Mouse (Mus musculus): ENCODE measurements at regions not wholly inside any gene's neighbourhood (a gene's known extent, or its start where the extent isn't known, plus 50 kb on each side); places are given as distances from the start of the nearest gene placed in this dataset.

DNA sequence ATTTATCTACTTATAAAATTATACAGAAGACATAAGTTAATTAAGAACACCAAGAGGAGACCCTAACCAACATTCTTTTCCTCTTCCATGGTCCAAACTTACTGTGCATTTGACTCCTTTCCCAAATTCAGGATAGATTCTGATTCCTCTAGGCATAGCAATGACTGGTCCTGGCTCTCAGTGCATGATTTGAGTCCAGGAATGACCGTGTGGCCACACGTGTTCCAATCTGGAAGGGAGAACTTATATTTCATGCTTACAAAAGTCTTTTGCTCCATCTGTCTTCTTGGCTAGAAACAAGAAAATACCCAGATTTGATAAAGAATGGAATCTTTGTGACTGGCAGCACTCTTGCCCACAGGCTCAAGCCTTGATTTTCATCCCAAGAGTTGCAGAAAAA lies 638.2 kb downstream of the Rapgef2 start:
- H3K4me3 ChIP-seq (replicated peaks; ENCODE audit: low read length) = no peak overlapping the region
- DNase-seq (ENCODE audit: low spot score) (no peak), ATAC-seq (ENCODE audit: low FRiP score) (no peak)
- no peaks in the 10 kb centered on the region for H3K27me3 ChIP-seq (ENCODE audit: control insufficient read depth, insufficient read depth, low read length)
- H3K9ac ChIP-seq = no peak overlapping the region
- no peak overlapping the region for H3K4me2 ChIP-seq (replicated peaks)
- H3K4me1 ChIP-seq (replicated peaks; ENCODE audit: control insufficient read depth, insufficient read depth, low read length) = no peaks in the 10 kb centered on the region
- 83% methylated on average over 2 of the region's 2 CpGs for WGBS
- no peaks in the 10 kb centered on the region for H3K9me3 ChIP-seq (ENCODE audit: control insufficient read depth, low read length)
- H3K27ac ChIP-seq = no peak overlapping the region
- no peaks in the 10 kb centered on the region for H3K36me3 ChIP-seq (replicated peaks; ENCODE audit: control insufficient read depth, insufficient read depth)

DNA sequence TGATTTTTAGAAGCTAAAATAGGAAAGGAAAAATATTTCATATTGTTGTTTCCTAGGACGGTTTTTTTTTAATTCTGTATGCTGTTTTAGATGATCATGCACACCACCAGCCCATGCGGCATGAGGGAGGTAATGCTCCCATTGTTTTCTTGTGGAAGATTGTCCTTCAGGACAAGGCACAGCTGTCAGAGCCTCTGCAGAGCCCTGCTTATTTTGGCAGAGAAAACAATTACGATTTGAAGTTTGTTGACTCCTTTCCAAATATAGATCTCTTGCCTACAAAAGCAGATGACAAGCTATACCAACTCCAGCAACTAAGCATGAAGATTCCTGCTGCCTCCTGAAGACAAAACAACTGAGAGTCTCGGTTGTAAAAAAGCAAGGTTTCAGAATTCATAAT lies 650.9 kb downstream of the Rapgef2 start:
- Histone ChIP-seq H3K4me2 (replicated peaks) (no peak overlapping the region), H3K4me1 (replicated peaks; ENCODE audit: control insufficient read depth, insufficient read depth, low read length) (no peaks in the 10 kb centered on the region), H3K9me3 (ENCODE audit: control insufficient read depth, low read length) (peaks cover 21% of the 10 kb centered on the region), H3K27ac (no peak overlapping the region), H3K27me3 (ENCODE audit: control insufficient read depth, insufficient read depth, low read length) (no peaks in the 10 kb centered on the region), H3K4me3 (replicated peaks; ENCODE audit: low read length) (no peak overlapping the region), H3K9ac (no peak overlapping the region), H3K36me3 (replicated peaks; ENCODE audit: control insufficient read depth, insufficient read depth) (no peaks in the 10 kb centered on the region)
- DNase-seq (ENCODE audit: low spot score) (peak; percentile 45), ATAC-seq (ENCODE audit: low FRiP score) (no peak)
- WGBS = 43% methylated on average over 4 of the region's 4 CpGs

DNA sequence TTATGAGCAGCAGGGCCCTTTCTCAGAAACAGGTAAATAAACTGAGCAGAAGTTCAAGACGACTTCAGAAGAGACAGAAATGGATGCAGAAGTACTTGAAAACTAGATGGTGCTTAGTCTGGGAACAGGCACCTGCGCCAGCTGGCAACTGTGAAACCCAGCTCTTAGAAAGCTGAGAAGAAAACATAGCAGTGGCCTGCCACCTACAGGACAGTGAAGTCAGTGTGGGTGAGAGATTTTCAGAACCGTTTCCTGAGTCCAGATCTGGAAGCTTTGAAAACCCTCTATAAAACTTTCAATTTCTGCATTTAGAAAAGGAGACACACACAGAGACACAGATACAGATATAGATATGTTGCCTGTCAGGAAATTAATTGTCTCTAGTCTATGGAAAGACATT lies 667.4 kb downstream of the Rapgef2 start:
- DNase-seq (ENCODE audit: low spot score) = peak; percentile 39

DNA sequence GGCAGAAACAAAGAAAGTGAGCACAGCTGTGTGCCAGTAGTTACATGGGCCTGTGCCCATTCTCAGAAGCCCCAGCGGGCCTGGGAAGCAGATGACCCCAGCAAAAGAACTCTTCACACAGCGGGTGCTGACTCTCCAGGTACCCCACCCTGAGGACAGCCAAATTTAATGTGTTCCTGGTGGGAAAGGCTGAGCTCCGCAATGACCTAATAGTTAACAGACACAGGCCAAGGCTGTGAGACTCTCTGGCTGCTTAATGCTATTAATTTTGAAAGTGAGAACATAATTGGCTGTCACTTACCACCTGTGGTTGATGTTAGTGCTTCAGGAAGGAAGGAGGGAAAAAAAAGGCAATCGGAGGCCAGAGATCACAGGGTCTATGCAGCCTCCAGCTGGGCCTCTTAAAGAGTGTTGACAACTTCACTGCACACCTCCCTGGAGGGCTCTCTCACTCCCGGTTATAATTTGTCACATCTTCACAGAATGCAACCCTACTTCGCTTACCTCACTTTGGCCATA lies 691.5 kb downstream of the Rapgef2 start:
- peaks cover 6% of the 10 kb centered on the region for H3K4me1 ChIP-seq (replicated peaks; ENCODE audit: control insufficient read depth, insufficient read depth, low read length)
- no peaks in the 10 kb centered on the region for H3K36me3 ChIP-seq (replicated peaks; ENCODE audit: control insufficient read depth, insufficient read depth)
- no peak overlapping the region for H3K4me3 ChIP-seq (replicated peaks; ENCODE audit: low read length)
- H3K4me2 ChIP-seq (replicated peaks) = peak overlapping the region; percentile 12
- H3K27ac ChIP-seq = no peak overlapping the region; the same call in 1 of the 2 replicates
- WGBS = 25% methylated on average over 6 of the region's 6 CpGs
- DNase-seq (ENCODE audit: low spot score) (peak; percentile 56), ATAC-seq (ENCODE audit: low FRiP score) (peak; percentile 78; the same call in 1 of the 2 replicates)
- no peaks in the 10 kb centered on the region for H3K9me3 ChIP-seq (ENCODE audit: control insufficient read depth, low read length)
- no peak overlapping the region for H3K9ac ChIP-seq
- H3K27me3 ChIP-seq (ENCODE audit: control insufficient read depth, insufficient read depth, low read length) = no peaks in the 10 kb centered on the region

More for the DNA sequence above, 667.4 kb downstream of the Rapgef2 start:
- H3K36me3 ChIP-seq (replicated peaks; ENCODE audit: control insufficient read depth, insufficient read depth) = no peaks in the 10 kb centered on the region
- no peak for ATAC-seq (ENCODE audit: low FRiP score)
- H3K9ac ChIP-seq = no peak overlapping the region
- H3K4me3 ChIP-seq (replicated peaks; ENCODE audit: low read length) = no peak overlapping the region
- no peaks in the 10 kb centered on the region for H3K27me3 ChIP-seq (ENCODE audit: control insufficient read depth, insufficient read depth, low read length)
- H3K4me1 ChIP-seq (replicated peaks; ENCODE audit: control insufficient read depth, insufficient read depth, low read length) = no peaks in the 10 kb centered on the region
- H3K9me3 ChIP-seq (ENCODE audit: control insufficient read depth, low read length) = no peaks in the 10 kb centered on the region
- no peak overlapping the region for H3K4me2 ChIP-seq (replicated peaks)
- H3K27ac ChIP-seq = no peak overlapping the region
- WGBS = 49% methylated on average over 3 of the region's 3 CpGs

DNA sequence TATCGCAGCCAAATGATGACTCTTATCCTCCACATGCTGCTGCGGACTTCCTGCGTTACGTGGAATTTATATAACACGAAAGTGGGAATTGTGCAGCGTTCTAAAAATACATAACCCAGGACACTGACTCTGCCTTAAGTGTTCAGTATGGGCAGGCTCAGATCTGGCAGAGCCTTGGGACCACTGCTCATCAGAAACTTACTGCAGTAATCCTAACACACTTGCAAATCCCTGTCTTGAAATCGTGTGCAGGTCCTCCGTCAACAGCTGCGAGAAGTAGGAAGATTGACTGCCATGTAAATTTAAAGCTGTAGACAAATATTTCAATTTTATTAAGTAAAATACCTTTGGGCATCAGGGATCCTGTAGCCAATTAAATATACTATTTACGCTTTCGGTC lies 692.0 kb downstream of the Rapgef2 start:
- Histone ChIP-seq H3K27me3 (ENCODE audit: control insufficient read depth, insufficient read depth, low read length) (no peaks in the 10 kb centered on the region), H3K4me2 (replicated peaks) (peak overlapping the region; percentile 12), H3K4me1 (replicated peaks; ENCODE audit: control insufficient read depth, insufficient read depth, low read length) (peaks cover 6% of the 10 kb centered on the region), H3K9ac (no peak overlapping the region), H3K9me3 (ENCODE audit: control insufficient read depth, low read length) (no peaks in the 10 kb centered on the region), H3K4me3 (replicated peaks; ENCODE audit: low read length) (no peak overlapping the region), H3K27ac (no peak overlapping the region), H3K36me3 (replicated peaks; ENCODE audit: control insufficient read depth, insufficient read depth) (no peaks in the 10 kb centered on the region)
- 66% methylated on average over 11 of the region's 11 CpGs for WGBS
- ATAC-seq (ENCODE audit: low FRiP score) = peak; percentile 47; the same call in 1 of the 2 replicates
- no peak for DNase-seq (ENCODE audit: low spot score)

DNA sequence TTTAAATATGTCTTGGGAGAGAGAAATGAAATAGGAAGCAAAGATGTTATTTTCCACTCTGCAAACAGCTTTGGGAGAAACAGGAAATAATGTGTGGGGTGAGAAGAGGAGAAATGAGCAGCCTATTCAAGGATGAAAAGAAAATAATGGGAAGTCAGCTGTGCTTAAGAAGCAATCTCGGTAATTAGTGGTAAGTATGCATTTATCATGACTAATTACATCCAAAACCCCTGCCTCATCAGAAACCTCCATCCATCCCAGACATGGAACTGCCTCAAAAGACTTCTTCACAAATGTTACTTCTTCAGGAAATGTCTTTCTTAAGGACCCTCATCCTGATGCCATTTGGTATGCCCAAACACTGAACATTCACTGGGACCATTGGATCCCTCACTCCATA lies 699.7 kb downstream of the Rapgef2 start:
- 73% methylated on average over 1 of the region's 1 CpGs for WGBS
- DNase-seq (ENCODE audit: low spot score) (peak; percentile 21), ATAC-seq (ENCODE audit: low FRiP score) (no peak)
- H3K9ac ChIP-seq = no peak overlapping the region
- H3K4me2 ChIP-seq (replicated peaks) = no peak overlapping the region
- no peaks in the 10 kb centered on the region for H3K27me3 ChIP-seq (ENCODE audit: control insufficient read depth, insufficient read depth, low read length)
- H3K4me1 ChIP-seq (replicated peaks; ENCODE audit: control insufficient read depth, insufficient read depth, low read length) = no peaks in the 10 kb centered on the region
- H3K9me3 ChIP-seq (ENCODE audit: control insufficient read depth, low read length) = no peaks in the 10 kb centered on the region
- no peak overlapping the region for H3K4me3 ChIP-seq (replicated peaks; ENCODE audit: low read length)
- no peak overlapping the region for H3K27ac ChIP-seq
- no peaks in the 10 kb centered on the region for H3K36me3 ChIP-seq (replicated peaks; ENCODE audit: control insufficient read depth, insufficient read depth)

DNA sequence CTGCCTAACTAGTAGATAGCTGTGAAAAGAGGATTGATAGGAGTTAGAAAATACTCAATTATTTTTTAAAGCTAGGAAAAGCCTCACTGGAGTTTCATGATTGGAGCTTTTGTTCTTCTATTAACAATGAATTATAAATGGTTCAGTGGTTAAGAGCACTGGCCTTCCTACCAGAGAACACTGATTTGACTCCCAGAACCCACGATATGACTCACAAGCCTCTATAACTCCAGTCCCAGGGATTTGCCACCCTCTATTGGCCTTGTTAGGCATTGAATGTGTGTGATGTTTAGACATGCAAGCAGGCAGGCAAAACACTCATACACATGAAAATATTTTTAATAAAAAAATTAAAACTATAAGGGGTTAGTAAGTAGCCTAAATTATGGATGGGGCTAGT lies 704.4 kb downstream of the Rapgef2 start:
- no peaks in the 10 kb centered on the region for H3K27me3 ChIP-seq (ENCODE audit: control insufficient read depth, insufficient read depth, low read length)
- WGBS = 3% methylated on average over 1 of the region's 1 CpGs
- ATAC-seq (ENCODE audit: low FRiP score) (no peak; the same call in 1 of the 2 replicates), DNase-seq (ENCODE audit: low spot score) (peak; percentile 55)
- H3K27ac ChIP-seq = no peak overlapping the region
- no peaks in the 10 kb centered on the region for H3K9me3 ChIP-seq (ENCODE audit: control insufficient read depth, low read length)
- no peak overlapping the region for H3K4me3 ChIP-seq (replicated peaks; ENCODE audit: low read length)
- no peaks in the 10 kb centered on the region for H3K4me1 ChIP-seq (replicated peaks; ENCODE audit: control insufficient read depth, insufficient read depth, low read length)
- no peak overlapping the region for H3K4me2 ChIP-seq (replicated peaks)
- no peaks in the 10 kb centered on the region for H3K36me3 ChIP-seq (replicated peaks; ENCODE audit: control insufficient read depth, insufficient read depth)
- H3K9ac ChIP-seq = no peak overlapping the region

DNA sequence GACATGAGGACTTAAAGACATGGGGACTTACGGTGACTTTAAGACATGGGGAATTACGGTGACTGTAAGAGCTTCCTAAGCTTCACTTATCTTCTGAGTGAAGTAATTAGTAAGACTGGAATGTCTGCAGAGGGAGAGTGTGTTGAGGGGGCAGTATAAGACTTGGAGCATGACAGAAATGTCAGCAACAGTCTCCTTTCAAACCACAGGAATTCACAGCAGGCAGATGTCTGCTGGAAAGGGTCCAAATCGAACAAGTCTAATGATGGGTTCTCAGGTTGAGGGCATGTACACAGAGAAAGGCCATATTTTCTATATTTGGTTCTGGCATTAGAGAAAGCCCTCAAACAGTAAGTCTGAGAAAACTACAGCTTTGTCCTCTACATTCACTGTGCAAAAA lies 705.2 kb downstream of the Rapgef2 start:
- Histone ChIP-seq H3K4me3 (replicated peaks; ENCODE audit: low read length) (no peak overlapping the region), H3K4me2 (replicated peaks) (no peak overlapping the region), H3K4me1 (replicated peaks; ENCODE audit: control insufficient read depth, insufficient read depth, low read length) (no peaks in the 10 kb centered on the region), H3K9me3 (ENCODE audit: control insufficient read depth, low read length) (no peaks in the 10 kb centered on the region), H3K27me3 (ENCODE audit: control insufficient read depth, insufficient read depth, low read length) (no peaks in the 10 kb centered on the region), H3K27ac (no peak overlapping the region), H3K9ac (no peak overlapping the region), H3K36me3 (replicated peaks; ENCODE audit: control insufficient read depth, insufficient read depth) (no peaks in the 10 kb centered on the region)
- DNase-seq (ENCODE audit: low spot score) (no peak), ATAC-seq (ENCODE audit: low FRiP score) (no peak; the same call in 1 of the 2 replicates)
- WGBS = 57% methylated on average over 3 of the region's 3 CpGs

DNA sequence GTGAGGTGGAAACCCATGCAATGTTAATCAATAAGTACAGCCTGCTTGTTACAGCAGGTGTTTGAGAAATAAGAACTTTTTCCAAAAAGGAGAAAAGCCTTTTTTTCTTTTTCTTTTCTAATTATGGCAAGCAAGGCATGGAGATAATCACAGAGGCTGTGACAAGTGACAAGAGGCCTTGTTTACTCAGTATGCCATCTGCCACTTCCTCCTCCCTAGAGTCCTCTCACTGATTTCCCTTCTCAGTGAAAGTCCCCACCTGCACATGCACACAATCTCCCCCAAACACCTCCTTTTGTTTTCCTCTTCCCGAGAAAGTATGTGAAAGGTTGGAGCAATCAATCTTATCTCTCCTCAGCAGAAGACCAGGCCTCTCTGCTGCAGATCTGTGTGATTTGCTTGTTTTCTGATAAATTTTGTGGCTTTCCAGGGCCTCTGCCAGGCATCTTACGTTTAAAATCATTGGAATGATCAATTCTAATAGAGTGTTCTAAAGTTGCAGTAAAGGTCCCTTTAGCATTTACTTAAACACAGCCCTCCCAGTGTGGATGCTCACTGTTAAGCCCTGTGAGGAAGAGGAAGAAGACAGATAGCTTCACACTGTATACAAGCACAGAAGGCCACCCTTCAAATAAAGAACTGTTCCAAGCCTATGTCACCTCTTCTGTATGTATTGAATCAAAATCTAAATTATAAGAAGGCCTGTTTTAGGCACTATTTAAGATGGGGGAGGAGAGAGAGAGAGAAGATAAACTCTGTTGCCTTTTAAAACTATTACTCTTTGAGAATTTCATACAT lies 710.5 kb downstream of the Rapgef2 start:
- DNase-seq (ENCODE audit: low spot score) = peak; percentile 23
- WGBS = 32% methylated on average over 2 of the region's 2 CpGs
- Histone ChIP-seq H3K36me3 (replicated peaks; ENCODE audit: control insufficient read depth, insufficient read depth) (no peaks in the 10 kb centered on the region), H3K4me2 (replicated peaks) (no peak overlapping the region), H3K27ac (no peak overlapping the region), H3K9ac (no peak overlapping the region), H3K9me3 (ENCODE audit: control insufficient read depth, low read length) (peaks cover 6% of the 10 kb centered on the region; the same call in 1 of the 2 replicates), H3K4me3 (replicated peaks; ENCODE audit: low read length) (no peak overlapping the region), H3K27me3 (ENCODE audit: control insufficient read depth, insufficient read depth, low read length) (no peaks in the 10 kb centered on the region), H3K4me1 (replicated peaks; ENCODE audit: control insufficient read depth, insufficient read depth, low read length) (no peaks in the 10 kb centered on the region)
- ATAC-seq (ENCODE audit: low FRiP score) = no peak

Measured in hindbrain, embryonic 14.5 days (tissue).